Mouse (Mus musculus) heart, embryonic 14.5 days (tissue): ENCODE data around the gene Ninj1. TPM values are rescaled to one million over a fixed set of nuclear protein-coding genes. Genes with fewer than 3 reads are reported as not detected.

Source experiments
- ATAC-seq: fragments of 200-750 bp; cut with Nextera tagmentation; 2 replicates; pipeline ENCODE4 v1.8.0; 2017; ENCODE audit warnings: low read depth, moderate TSS enrichment; ENCODE audit not compliant: insufficient number of reproducible peaks, insufficient read depth, low FRiP score
- H3K27ac ChIP-seq, 2 experiments: fragments of 200-500 bp in 1 of 2; fragments of 300-500 bp in 1 of 2; sonication (generic) in 1 of 2; replicated peaks in 1 of 2; 2 replicates each; pipeline ENCODE4 v1.5.1; 2012 to 2014; ENCODE audit warnings: low read depth in 2 of 2, low read length in 2 of 2, control low read depth in 1 of 2, mild to moderate bottlenecking in 1 of 2, mixed read lengths in 1 of 2; ENCODE audit not compliant: control insufficient read depth in 1 of 2, insufficient read depth in 1 of 2
- H3K27me3 ChIP-seq: fragments of 300-500 bp; sonication (generic); 2 replicates; pipeline ENCODE4 v1.6.1; 2014; ENCODE audit warnings: mild to moderate bottlenecking, low read length, control low read depth; ENCODE audit not compliant: control insufficient read depth, insufficient read depth
- H3K36me3 ChIP-seq: fragments of 300-500 bp; sonication (generic); 2 replicates; pipeline ENCODE4 v1.6.1; 2014; ENCODE audit warnings: mild to moderate bottlenecking, control low read depth, low read length, mixed read lengths; ENCODE audit not compliant: control insufficient read depth, insufficient read depth
- H3K4me1 ChIP-seq, 2 experiments: fragments of 200-500 bp in 1 of 2; fragments of 300-500 bp in 1 of 2; sonication (generic) in 1 of 2; 2 replicates each; pipeline ENCODE4 v1.6.1; 2012 to 2014; ENCODE audit warnings: low read length in 2 of 2, control low read depth in 1 of 2, mixed read lengths in 1 of 2; ENCODE audit not compliant: control insufficient read depth in 2 of 2, insufficient read depth in 2 of 2
- H3K4me2 ChIP-seq: fragments of 300-500 bp; sonication (generic); 2 replicates; pipeline ENCODE4 v1.6.1; 2014; ENCODE audit warnings: mild to moderate bottlenecking, low read length
- H3K4me3 ChIP-seq, 2 experiments: fragments of 200-500 bp in 1 of 2; fragments of 300-500 bp in 1 of 2; sonication (generic) in 1 of 2; 2 replicates each; pipeline ENCODE4 v1.5.1; 2012 to 2014; ENCODE audit warnings: low read length in 2 of 2, mild to moderate bottlenecking in 2 of 2, control low read depth in 1 of 2, low read depth in 1 of 2, moderate library complexity in 1 of 2; ENCODE audit not compliant: control insufficient read depth in 1 of 2, insufficient read depth in 1 of 2
- H3K9ac ChIP-seq: fragments of 300-500 bp; sonication (generic); 2 replicates; pipeline ENCODE4 v1.6.1; 2014; ENCODE audit warnings: mild to moderate bottlenecking, low read length
- H3K9me3 ChIP-seq: fragments of 300-500 bp; sonication (generic); 2 replicates; pipeline ENCODE4 v1.6.1; 2016; ENCODE audit warnings: low read length, control low read depth; ENCODE audit not compliant: control insufficient read depth
- WGBS: fragments of 180-500 bp; shearing (Covaris S2); extraction: QIAGEN DNeasy Blood & Tissue Kit; methylation state at CpG from one replicate; pipeline ENCODE4 v1.1.7; 2014; 5-methylcytosine and 5-hydroxymethylcytosine counted together
- polyA plus RNA-seq: library from polyadenylated mRNA; unstranded; fragments of >200 nt; fragmentation: Nextera tagmentation; extraction: Ambion mirVana; gene quantifications from 2 replicates; pipeline ENCODE4 v1.2.1, GENCODE M21; 2014

Gene Ninj1
- polyA plus RNA-seq, 1 experiment from 2014 or later, result 87.7 TPM

DNA sequence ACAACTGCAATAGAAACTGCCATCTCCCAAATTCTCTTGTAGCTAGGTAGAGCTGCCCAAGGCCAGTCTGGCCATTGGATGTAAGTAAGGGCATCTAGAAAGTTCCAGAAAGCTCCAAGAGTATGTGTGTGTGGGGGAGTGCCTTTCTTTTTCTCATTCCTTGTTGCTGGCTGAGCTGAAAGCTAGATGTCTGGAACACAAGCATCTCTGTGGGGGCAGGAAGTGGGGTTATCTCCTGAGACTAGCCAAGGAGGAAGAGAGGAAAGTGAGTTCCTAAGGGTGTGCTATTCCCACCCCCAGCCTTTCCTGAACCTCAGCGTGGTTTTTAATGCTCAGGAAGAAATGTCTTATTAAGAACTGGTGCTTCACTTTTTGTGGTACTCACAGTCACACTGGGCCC is 15.6 kb upstream of the Ninj1 start:
- WGBS, result 43% methylated on average over 1 of the region's 1 CpGs
- Histone ChIP-seq H3K27me3 (no peaks in the 10 kb centered on the region), H3K9me3 (no peaks in the 10 kb centered on the region), H3K27ac (no peak overlapping the region), H3K9ac (no peak overlapping the region), H3K4me2 (no peak overlapping the region), H3K36me3 (no peaks in the 10 kb centered on the region), H3K4me3 (no peak overlapping the region), H3K4me1 (peaks cover 6 to 7% of the 10 kb centered on the region in 2 experiments; a peak in 2 of 4 replicates)
- ATAC-seq, result no peak

DNA sequence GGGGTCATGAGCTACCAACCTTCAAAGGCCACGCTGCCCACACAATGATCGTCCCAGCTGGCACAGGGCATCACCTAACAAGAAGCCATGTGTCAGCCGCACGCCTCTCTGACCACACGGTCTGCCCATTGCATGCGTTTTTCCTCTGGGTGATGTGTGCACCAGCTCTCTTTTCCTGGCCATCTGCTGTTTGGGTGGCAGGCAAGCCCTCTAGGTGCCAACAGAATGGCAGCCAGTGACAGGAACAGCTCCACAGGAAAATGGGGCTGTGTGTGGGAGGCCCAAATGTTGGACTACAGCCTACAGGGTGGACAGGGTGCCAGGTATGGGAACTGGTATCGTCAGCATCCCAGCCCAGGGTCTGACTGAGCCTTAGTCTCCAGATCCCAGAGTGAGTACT is 14.9 kb upstream of the Ninj1 start:
- Histone ChIP-seq H3K27me3 (no peaks in the 10 kb centered on the region), H3K36me3 (no peaks in the 10 kb centered on the region), H3K9me3 (no peaks in the 10 kb centered on the region), H3K4me2 (no peak overlapping the region), H3K27ac (no peak overlapping the region), H3K4me1 (peaks cover 6 to 7% of the 10 kb centered on the region in 2 experiments; a peak in 2 of 4 replicates), H3K9ac (no peak overlapping the region), H3K4me3 (no peak overlapping the region)
- WGBS, result 92% methylated on average over 7 of the region's 7 CpGs
- no peak for ATAC-seq

DNA sequence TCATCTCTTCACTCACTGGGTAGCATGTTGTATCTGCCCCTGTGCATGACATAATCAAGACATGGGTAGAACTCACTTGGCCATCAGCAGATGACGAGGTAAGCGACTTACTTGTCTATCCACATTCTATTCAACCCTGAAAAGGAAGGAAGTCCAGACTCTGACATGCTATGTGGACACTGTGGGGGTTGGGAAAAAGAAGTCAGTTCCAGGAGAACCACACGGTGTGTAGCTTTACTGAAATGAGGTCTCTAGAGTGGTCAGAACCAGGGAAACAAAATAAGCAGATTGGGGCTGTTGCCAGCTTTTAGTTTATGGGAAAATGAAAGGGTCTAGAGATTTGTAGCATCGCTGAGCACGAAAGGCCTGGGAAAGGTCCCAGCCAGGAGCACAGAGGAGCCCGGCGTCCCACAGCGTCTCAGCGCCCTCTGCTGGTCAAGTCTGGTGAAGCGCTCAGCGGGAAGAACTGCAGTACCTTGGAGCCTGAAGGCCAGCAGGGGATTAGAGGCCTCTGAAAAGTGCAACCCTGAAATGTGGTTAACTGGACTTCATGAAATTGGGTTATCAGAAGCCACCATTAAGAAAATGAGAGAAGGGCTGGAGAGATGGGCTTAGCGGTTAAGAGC is 14.2 kb upstream of the Ninj1 start:
- no peak overlapping the region for H3K4me2 ChIP-seq
- no peaks in the 10 kb centered on the region for H3K27me3 ChIP-seq
- H3K4me3 ChIP-seq, result no peak overlapping the region
- H3K9ac ChIP-seq, result no peak overlapping the region
- no peak overlapping the region for H3K27ac ChIP-seq
- H3K4me1 ChIP-seq, result peaks cover 7% of the 10 kb centered on the region in 2 experiments; a peak in 2 of 4 replicates
- 8% methylated on average over 12 of the region's 12 CpGs for WGBS
- H3K9me3 ChIP-seq, result no peaks in the 10 kb centered on the region
- no peak; the same call in 1 of the 2 replicates for ATAC-seq
- H3K36me3 ChIP-seq, result no peaks in the 10 kb centered on the region

DNA sequence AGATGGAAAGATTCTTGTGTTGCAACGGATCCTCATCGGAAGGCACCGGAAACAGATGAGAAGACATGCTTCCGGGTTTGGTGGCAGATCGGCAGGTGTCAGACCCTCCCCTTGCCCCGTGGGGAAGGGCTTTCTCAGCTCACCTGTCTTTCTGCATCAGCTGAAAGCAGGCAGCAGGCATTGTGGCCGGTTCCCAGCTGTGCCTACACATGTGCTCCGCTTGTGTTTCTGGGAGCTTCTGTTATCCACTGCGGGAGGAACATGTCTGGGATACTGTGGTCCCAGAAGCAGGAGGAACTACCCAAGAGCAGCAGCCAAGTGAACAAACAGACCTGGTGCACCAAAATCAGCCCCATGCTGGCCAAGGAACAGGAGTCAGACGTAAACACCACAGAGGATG is 11.8 kb upstream of the Ninj1 start:
- Histone ChIP-seq H3K27ac (no peak overlapping the region), H3K9me3 (no peaks in the 10 kb centered on the region), H3K9ac (no peak overlapping the region), H3K36me3 (no peaks in the 10 kb centered on the region), H3K4me3 (no peak overlapping the region), H3K4me1 (peaks cover 20% of the 10 kb centered on the region in 2 experiments), H3K27me3 (no peaks in the 10 kb centered on the region), H3K4me2 (no peak overlapping the region)
- no peak for ATAC-seq
- 75% methylated on average over 10 of the region's 10 CpGs for WGBS

DNA sequence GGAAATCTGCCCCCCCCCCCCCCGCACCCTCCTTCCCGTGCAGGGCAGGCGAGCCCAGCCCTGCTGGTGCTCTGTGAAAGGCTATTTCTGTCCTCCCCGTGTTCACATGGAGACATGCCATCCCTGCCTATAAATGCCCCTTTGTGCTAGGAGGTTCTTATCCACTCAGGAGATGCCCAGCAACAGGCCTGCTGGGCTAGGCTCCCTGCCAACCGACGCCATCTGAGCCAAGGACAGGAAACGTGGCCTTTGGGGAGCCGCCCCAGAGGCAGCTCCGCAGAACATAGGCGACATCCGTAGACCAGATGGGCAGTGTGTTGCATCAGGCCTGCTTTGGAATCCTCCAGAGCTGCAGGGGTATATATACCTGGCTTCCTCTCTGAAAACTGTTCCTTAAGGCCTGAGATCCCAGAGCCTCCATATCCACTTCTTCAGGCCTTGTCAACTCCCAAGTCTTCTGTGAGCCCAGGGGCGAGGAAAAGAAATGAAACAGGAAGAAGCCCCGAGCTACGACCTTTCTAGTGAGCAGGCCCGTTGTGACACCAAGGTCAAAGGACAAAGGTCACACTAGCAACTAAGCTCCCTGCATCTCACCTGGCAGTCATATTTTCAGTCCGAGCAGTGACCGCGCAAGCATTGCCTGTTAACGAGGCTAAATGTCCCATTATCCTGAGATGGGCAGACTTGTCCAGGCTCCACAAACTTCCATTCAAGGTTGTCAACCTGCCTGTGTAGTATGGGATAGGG is 8.3 kb upstream of the Ninj1 start:
- Histone ChIP-seq H3K4me3 (no peak overlapping the region), H3K27ac (peak overlapping the region; percentile 80 to 86), H3K27me3 (no peaks in the 10 kb centered on the region), H3K4me1 (peaks cover 20 to 25% of the 10 kb centered on the region in 2 experiments), H3K9ac (no peak overlapping the region), H3K36me3 (no peaks in the 10 kb centered on the region), H3K4me2 (no peak overlapping the region), H3K9me3 (no peaks in the 10 kb centered on the region)
- peak; percentile 86 for ATAC-seq
- 48% methylated on average over 19 of the region's 19 CpGs for WGBS

DNA sequence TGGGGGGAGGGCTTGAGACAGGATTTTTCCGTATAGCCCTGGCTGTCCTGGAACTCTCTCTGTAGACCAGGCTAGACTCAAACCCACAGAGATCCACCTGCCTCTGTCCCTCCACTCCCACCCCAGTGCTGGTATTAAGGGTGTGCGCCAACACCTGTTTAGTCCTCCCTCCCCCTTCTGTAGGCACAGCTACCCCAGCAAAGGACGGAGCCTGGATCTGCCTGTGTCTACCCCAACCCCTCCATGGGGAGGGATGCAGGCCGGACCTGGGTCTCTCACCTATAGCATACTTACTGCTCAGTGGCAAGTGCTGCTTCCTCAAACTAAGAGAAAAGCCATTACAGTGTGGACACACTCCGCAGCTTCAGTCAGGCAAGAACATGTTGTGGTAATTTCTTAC is 7.0 kb upstream of the Ninj1 start:
- ATAC-seq, result no peak
- Histone ChIP-seq H3K27me3 (no peaks in the 10 kb centered on the region), H3K36me3 (no peaks in the 10 kb centered on the region), H3K9me3 (no peaks in the 10 kb centered on the region), H3K4me3 (no peak overlapping the region), H3K27ac (no peak overlapping the region), H3K4me1 (peaks cover 20 to 25% of the 10 kb centered on the region in 2 experiments), H3K9ac (no peak overlapping the region), H3K4me2 (no peak overlapping the region)
- 85% methylated on average over 5 of the region's 5 CpGs for WGBS

DNA sequence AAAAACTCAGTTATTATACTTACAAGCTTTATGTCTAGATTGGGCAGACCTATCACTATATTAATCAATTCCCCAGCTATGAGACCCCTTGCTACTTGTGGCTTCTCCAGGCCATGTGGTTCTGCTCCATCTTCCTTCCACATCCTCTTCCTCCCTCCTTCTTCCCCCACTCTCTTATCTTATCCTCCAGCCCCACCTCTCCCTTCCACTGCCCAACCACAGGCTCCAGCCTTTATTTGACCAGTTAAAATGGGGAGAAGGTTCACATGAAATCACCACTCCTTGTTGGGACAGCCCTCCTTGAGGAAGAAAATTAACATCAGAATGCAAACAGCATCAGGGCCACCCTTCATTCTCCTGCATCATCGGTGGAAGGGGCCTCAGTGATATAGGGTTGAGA is 6.6 kb upstream of the Ninj1 start:
- H3K9me3 ChIP-seq, result no peaks in the 10 kb centered on the region
- H3K36me3 ChIP-seq, result no peaks in the 10 kb centered on the region
- H3K27ac ChIP-seq, result no peak overlapping the region
- 59% methylated on average over 1 of the region's 1 CpGs for WGBS
- no peak overlapping the region for H3K9ac ChIP-seq
- no peaks in the 10 kb centered on the region for H3K27me3 ChIP-seq
- peaks cover 20 to 25% of the 10 kb centered on the region in 2 experiments for H3K4me1 ChIP-seq
- no peak overlapping the region for H3K4me3 ChIP-seq
- H3K4me2 ChIP-seq, result no peak overlapping the region
- no peak for ATAC-seq
